Mouse (Mus musculus) cortical plate, adult 2 months (tissue): ENCODE data around the gene Unc5a.

Experiments
- CTCF ChIP-seq: fragments of 200-500 bp; IDR thresholded peaks from 2 replicates; pipeline ENCODE4 v1.5.1; 2011; ENCODE audit warnings: mild to moderate bottlenecking, control low read depth, low read length; ENCODE audit not compliant: insufficient read depth; ENCODE audit errors: extremely low read depth
- POLR2A ChIP-seq: fragments of 200-500 bp; IDR thresholded peaks from 2 replicates; pipeline ENCODE4 v1.6.1; 2011; ENCODE audit warnings: mild to moderate bottlenecking, low read length, control low read depth; ENCODE audit not compliant: insufficient read depth; ENCODE audit errors: extremely low read depth

DNA sequence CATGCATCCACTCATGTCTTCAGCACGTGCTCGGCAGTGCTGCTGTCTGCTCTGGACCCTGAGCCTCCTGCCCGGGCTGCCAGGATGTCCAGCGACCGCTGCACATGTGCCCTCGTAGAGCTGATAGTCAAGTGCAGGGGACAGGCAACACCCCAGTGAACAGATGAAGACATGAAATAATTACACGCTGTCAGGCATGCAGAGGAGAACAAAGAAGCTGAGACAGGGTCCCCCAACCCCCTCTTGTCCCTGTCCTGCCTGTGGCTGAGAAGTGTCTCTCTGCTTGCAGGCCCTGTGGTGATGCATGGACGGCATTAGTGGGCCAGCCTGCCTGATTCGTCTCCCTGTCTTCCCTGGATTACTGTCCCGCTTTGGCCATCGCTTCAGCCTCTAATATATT, 18.3 kb downstream of the Unc5a start:
- TF ChIP-seq CTCF (no peak), POLR2A (no peak)
